Mouse (Mus musculus) hindbrain, embryonic 13.5 days (tissue): Measurements from ENCODE around the gene Zic2. TPM values are rescaled to one million over a fixed set of nuclear protein-coding genes. Genes with fewer than 3 reads are reported as not detected.

Experiments
- ATAC-seq: fragments of 200-750 bp; cut with Nextera tagmentation; 2 replicates; pipeline ENCODE4 v1.8.0; 2017; ENCODE audit warnings: moderate TSS enrichment; ENCODE audit not compliant: low FRiP score
- H3K27ac ChIP-seq: fragments of 300-500 bp; sonication (generic); 2 replicates; pipeline ENCODE4 v1.5.1; 2015; ENCODE audit warnings: inconsistent platforms, mild to moderate bottlenecking, moderate library complexity
- H3K27me3 ChIP-seq: fragments of 300-500 bp; sonication (generic); 2 replicates; pipeline ENCODE4 v1.6.1; 2015; ENCODE audit warnings: mild to moderate bottlenecking, inconsistent platforms
- H3K36me3 ChIP-seq: fragments of 300-500 bp; sonication (generic); 2 replicates; pipeline ENCODE4 v1.6.1; 2015; ENCODE audit warnings: mild to moderate bottlenecking, inconsistent platforms
- H3K4me1 ChIP-seq: fragments of 300-500 bp; sonication (generic); replicated peaks from 2 replicates; pipeline ENCODE4 v1.6.1; 2015; ENCODE audit warnings: inconsistent platforms
- H3K4me2 ChIP-seq: fragments of 300-500 bp; sonication (generic); 2 replicates; pipeline ENCODE4 v1.6.1; 2015; ENCODE audit warnings: inconsistent platforms, mild to moderate bottlenecking, moderate library complexity
- H3K4me3 ChIP-seq: fragments of 300-500 bp; sonication (generic); 2 replicates; pipeline ENCODE4 v1.5.1; 2015; ENCODE audit warnings: mild to moderate bottlenecking, inconsistent platforms
- H3K9ac ChIP-seq: fragments of 300-500 bp; sonication (generic); 2 replicates; pipeline ENCODE4 v1.6.1; 2015; ENCODE audit warnings: mild to moderate bottlenecking, inconsistent platforms
- H3K9me3 ChIP-seq: fragments of 300-500 bp; sonication (generic); 2 replicates; pipeline ENCODE4 v1.6.1; 2016; ENCODE audit warnings: inconsistent platforms
- WGBS: fragments of 180-500 bp; shearing (Covaris S2); methylation state at CpG from one replicate; pipeline ENCODE4 v1.1.7; 2015; 5-methylcytosine and 5-hydroxymethylcytosine counted together
- polyA plus RNA-seq: library from polyadenylated mRNA; unstranded; fragments of >200 nt; fragmentation: Nextera tagmentation; extraction: Ambion mirVana; gene quantifications from 2 replicates; pipeline ENCODE4 v1.2.1, GENCODE M21; 2015

Zic2 gene
- polyA plus RNA-seq, 1 experiment from 2014 or later, result 13.7 TPM

DNA sequence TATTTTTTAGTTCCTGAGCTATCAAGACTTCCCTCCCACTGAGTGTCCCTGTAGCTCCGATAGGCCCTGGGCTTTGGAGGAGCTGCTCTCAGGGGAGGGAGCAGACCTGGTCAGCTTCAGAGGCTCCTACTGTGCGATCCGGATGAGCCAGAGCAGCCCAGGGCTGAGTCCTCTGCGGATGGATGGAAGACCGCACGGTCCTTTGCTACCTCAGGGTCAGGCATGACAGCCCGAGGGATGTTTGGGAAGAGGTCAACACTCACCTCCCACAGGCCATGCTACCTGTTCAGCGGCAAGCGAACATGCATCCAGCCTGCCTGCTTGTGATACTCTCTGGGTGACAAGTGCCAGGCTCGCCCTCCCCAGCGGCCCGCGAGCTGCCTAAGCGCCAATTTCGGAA, 5.9 kb downstream of the Zic2 start:
- Histone ChIP-seq H3K4me3 (peak overlapping the region; percentile 58), H3K27ac (peak overlapping the region; percentile 81), H3K27me3 (peaks cover 78% of the 10 kb centered on the region), H3K9me3 (no peaks in the 10 kb centered on the region), H3K36me3 (no peaks in the 10 kb centered on the region; the same call in 1 of the 2 replicates), H3K4me1 (peaks cover 22% of the 10 kb centered on the region), H3K4me2 (peak overlapping the region; percentile 52), H3K9ac (peak overlapping the region; percentile 77)
- ATAC-seq, result no peak
- WGBS, result 7% methylated on average over 15 of the region's 15 CpGs

GRCm38 (mm10) chr14:122482081-122483023, 7.1 kb downstream of the Zic2 start:
- Histone ChIP-seq H3K4me1 (peaks cover 21% of the 10 kb centered on the region), H3K4me3 (peak overlapping the region; percentile 58), H3K36me3 (no peaks in the 10 kb centered on the region), H3K9ac (peak overlapping the region; percentile 77), H3K27me3 (peaks cover 82% of the 10 kb centered on the region), H3K9me3 (no peaks in the 10 kb centered on the region), H3K4me2 (peak overlapping the region; percentile 52), H3K27ac (peak overlapping the region; percentile 81)
- peak; percentile 35 for ATAC-seq
- WGBS, result 1% methylated on average over 38 of the region's 38 CpGs

DNA sequence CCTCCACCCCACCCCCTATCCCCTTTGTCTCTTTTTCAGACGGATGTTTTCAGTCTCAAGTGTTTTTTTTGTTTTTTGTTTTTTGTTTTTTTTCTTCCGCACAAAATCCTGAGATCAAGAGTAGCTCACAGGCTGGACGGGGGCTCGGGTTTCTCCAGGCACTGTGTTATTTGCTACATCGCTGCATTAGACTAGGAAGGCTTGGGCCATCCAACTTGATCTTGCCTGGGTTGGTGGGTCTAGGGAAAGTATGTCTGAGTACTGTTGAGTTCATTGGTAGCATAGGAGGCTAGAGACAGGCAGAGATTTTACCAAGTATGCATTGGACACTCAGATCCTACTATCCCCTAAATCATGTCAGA, 7.8 kb downstream of the Zic2 start:
- Histone ChIP-seq H3K9ac (peak overlapping the region; percentile 77), H3K27ac (peak overlapping the region; percentile 81), H3K4me2 (peak overlapping the region; percentile 52), H3K9me3 (no peaks in the 10 kb centered on the region), H3K27me3 (peaks cover 86% of the 10 kb centered on the region), H3K4me3 (peak overlapping the region; percentile 58), H3K36me3 (no peaks in the 10 kb centered on the region), H3K4me1 (peaks cover 21% of the 10 kb centered on the region)
- WGBS, result 2% methylated on average over 5 of the region's 5 CpGs
- no peak for ATAC-seq

- 5% methylated on average over 18 of the region's 18 CpGs for WGBS
- Histone ChIP-seq H3K36me3 (no peaks in the 10 kb centered on the region), H3K27ac (peak overlapping the region; percentile 81), H3K4me3 (peak overlapping the region; percentile 58; the same call in 1 of the 2 replicates), H3K4me1 (peaks cover 17% of the 10 kb centered on the region), H3K9ac (peak overlapping the region; percentile 44), H3K4me2 (peak overlapping the region; percentile 52), H3K27me3 (peaks cover 80% of the 10 kb centered on the region), H3K9me3 (no peaks in the 10 kb centered on the region)
- ATAC-seq, result no peak
Observed at GRCm38 (mm10) chr14:122483556-122484421, 8.6 kb downstream of the Zic2 start.

DNA sequence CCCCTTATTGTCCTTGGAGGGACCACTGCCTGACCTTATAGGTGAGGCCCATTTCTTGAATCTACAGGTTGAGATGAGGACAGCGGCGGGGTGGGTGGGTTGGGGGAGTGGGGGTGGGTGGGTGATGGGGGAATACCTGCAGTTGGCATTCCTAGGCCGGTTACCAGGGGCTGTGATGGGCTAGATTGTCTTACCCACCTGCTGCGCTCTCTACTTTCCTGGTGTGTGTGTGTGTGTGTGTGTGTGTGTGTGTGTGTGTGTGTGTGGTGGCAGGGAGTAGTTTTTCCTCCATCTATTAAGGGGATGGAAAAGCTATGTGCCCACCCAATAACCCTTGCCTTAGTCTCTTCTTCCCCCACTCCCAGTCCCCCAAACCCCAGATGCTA, 9.2 kb downstream of the Zic2 start:
- Histone ChIP-seq H3K36me3 (no peaks in the 10 kb centered on the region), H3K4me3 (peak overlapping the region; percentile 15; the same call in 1 of the 2 replicates), H3K4me1 (peaks cover 14% of the 10 kb centered on the region), H3K27ac (peak overlapping the region; percentile 48; the same call in 1 of the 2 replicates), H3K9ac (peak overlapping the region; percentile 44), H3K4me2 (peak overlapping the region; percentile 52), H3K9me3 (no peaks in the 10 kb centered on the region), H3K27me3 (peaks cover 81% of the 10 kb centered on the region)
- ATAC-seq, result no peak
- WGBS, result 14% methylated on average over 4 of the region's 4 CpGs

DNA sequence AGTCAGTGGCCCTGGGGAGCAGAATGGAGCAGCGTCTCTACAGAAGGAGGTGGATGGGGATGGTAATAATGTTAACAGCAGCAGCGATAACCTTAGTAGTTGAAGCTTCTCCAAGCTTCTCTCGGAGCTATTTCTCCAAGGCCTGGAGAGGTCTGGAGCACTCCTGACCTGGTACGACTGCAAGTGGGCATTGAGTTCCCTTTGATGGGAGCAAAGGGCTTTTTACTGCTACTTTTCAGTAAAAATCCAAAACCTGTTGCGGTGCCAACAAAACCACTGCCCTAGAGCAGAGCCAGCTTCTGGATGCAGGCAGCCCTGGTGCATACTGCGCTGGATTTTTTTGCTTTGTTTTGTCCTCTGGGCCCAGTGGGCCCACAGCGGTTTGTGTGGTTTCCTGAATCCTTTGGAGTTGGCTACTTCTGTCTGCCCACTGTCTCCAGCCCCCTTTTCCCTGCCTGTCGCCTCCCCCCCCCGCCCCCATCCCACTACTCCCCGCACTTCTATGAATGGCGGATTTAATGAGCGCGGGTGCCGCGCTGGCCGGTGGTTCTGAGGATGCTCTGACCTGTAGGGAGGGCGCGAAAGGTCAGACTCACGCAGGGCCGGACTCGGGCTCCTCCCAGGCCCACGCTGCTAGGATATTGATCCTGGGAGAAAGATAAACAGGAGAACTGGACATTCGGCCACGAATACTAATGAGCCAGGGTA, 9.8 kb downstream of the Zic2 start:
- H3K36me3 ChIP-seq, result no peaks in the 10 kb centered on the region
- ATAC-seq, result no peak
- H3K4me3 ChIP-seq, result peak overlapping the region; percentile 23; the same call in 1 of the 2 replicates
- H3K27ac ChIP-seq, result peak overlapping the region; percentile 41
- peak overlapping the region; percentile 16 for H3K9ac ChIP-seq
- H3K4me1 ChIP-seq, result peaks cover 14% of the 10 kb centered on the region
- H3K27me3 ChIP-seq, result peaks cover 84% of the 10 kb centered on the region
- H3K4me2 ChIP-seq, result peak overlapping the region; percentile 52
- 1% methylated on average over 24 of the region's 24 CpGs for WGBS
- H3K9me3 ChIP-seq, result no peaks in the 10 kb centered on the region

DNA sequence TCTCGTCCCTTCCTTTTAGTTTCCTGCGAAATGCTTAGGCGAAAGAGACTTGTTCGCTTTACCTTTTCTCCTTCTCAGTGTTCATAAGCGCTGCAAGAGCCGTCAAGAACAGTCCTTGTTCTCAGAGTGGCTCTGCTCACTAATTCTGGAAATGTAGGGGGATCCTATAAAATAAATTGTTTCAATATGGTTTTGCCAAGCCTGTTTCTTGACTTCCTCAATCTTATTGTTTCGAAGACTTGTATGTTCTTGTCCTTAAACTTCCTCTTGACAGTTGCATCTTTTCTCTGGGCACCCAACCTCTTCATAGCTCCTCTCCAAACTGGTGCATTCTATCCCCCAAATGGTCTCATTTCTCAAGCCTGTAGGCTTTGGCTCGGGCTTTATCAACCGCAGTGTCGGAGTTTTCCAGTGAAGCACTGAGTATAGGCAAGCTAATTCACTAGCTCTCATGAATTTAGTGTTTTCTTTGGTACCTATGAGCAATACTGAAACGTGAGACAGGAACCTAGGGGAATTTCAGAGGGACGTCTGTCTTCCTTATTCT, 10.5 kb downstream of the Zic2 start:
- H3K36me3 ChIP-seq, result no peaks in the 10 kb centered on the region
- peak overlapping the region; percentile 41; the same call in 1 of the 2 replicates for H3K27ac ChIP-seq
- H3K9me3 ChIP-seq, result no peaks in the 10 kb centered on the region
- ATAC-seq, result no peak
- WGBS, result 4% methylated on average over 12 of the region's 12 CpGs
- H3K9ac ChIP-seq, result peak overlapping the region; percentile 16
- H3K27me3 ChIP-seq, result peaks cover 84% of the 10 kb centered on the region
- H3K4me3 ChIP-seq, result peak overlapping the region; percentile 23; the same call in 1 of the 2 replicates
- H3K4me1 ChIP-seq, result peaks cover 19% of the 10 kb centered on the region
- H3K4me2 ChIP-seq, result peak overlapping the region; percentile 52

DNA sequence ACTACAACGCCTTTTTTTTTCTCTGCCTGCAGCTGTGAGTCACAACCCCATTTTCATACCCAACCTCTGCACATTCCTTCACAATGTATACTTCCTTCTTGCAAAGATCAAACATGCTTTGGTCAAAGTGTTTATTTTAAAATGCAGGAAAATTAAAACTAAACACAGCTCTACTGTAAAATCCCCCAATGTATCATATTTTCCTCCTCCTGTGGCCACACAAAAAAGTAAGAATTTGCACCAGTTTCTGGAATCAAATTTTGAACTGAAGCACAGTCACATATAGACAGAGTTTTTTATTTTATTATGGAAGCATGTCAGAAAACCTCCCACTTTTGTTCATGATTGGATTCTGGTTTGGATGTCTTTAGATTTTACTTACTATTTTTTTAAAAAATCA, 11.4 kb downstream of the Zic2 start:
- Histone ChIP-seq H3K4me1 (peaks cover 20% of the 10 kb centered on the region), H3K9ac (no peak overlapping the region), H3K36me3 (no peaks in the 10 kb centered on the region), H3K27ac (no peak overlapping the region), H3K4me2 (no peak overlapping the region), H3K4me3 (no peak overlapping the region), H3K27me3 (peaks cover 84% of the 10 kb centered on the region), H3K9me3 (no peaks in the 10 kb centered on the region)
- whole genome bisulfite sequencing, result 9% methylated on average over 1 of the region's 1 CpGs
- ATAC-seq, result no peak

- H3K4me1 ChIP-seq, result peaks cover 20% of the 10 kb centered on the region
- H3K4me2 ChIP-seq, result peak overlapping the region; percentile 7; the same call in 1 of the 2 replicates
- no peak overlapping the region; the same call in 1 of the 2 replicates for H3K27ac ChIP-seq
- H3K9ac ChIP-seq, result no peak overlapping the region
- no peaks in the 10 kb centered on the region for H3K36me3 ChIP-seq
- peaks cover 79% of the 10 kb centered on the region for H3K27me3 ChIP-seq
- ATAC-seq, result no peak
- H3K4me3 ChIP-seq, result no peak overlapping the region
- H3K9me3 ChIP-seq, result no peaks in the 10 kb centered on the region
- 5% methylated on average over 5 of the region's 5 CpGs for WGBS
Observed at GRCm38 (mm10) chr14:122487366-122487765, 12.1 kb downstream of the Zic2 start.

DNA sequence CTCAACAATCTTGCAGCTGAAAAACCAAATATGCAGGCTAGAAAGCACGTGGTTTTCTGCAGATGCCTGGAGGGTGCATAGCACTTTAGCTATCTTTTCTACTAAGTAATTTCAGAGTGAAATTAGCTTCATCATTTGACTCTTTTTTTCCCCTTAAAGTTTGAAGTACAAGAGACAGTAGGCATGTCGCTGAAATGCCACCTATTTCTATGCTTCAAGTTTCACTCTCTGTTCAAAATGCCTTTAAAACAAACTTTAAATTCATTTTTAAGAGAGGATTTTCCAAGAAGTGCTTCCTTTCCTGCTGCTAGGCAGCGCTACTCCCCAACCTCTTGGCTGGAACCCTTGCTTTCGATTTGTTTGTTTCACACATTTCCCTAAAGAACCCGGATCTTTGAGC, 13.8 kb downstream of the Zic2 start:
- H3K27ac ChIP-seq, result 0 out of 2 replicates have a peak overlapping the region, but pooled peaks have one; percentile 12

GRCm38 (mm10) chr14:122489686-122490414, 14.6 kb downstream of the Zic2 start:
- peaks cover 71% of the 10 kb centered on the region for H3K27me3 ChIP-seq
- no peak overlapping the region for H3K4me3 ChIP-seq
- 2% methylated on average over 12 of the region's 12 CpGs for WGBS
- H3K4me1 ChIP-seq, result peaks cover 13% of the 10 kb centered on the region
- no peak overlapping the region for H3K9ac ChIP-seq
- no peaks in the 10 kb centered on the region for H3K36me3 ChIP-seq
- H3K27ac ChIP-seq, result peak overlapping the region; percentile 31; the same call in 1 of the 2 replicates
- H3K9me3 ChIP-seq, result peaks cover 3% of the 10 kb centered on the region; the same call in 1 of the 2 replicates
- no peak for ATAC-seq
- H3K4me2 ChIP-seq, result peak overlapping the region; percentile 49

More for the DNA sequence above, 13.8 kb downstream of the Zic2 start:
- H3K36me3 ChIP-seq, result no peaks in the 10 kb centered on the region
- WGBS, result under 1% methylated on average over 5 of the region's 5 CpGs
- no peak overlapping the region for H3K4me3 ChIP-seq
- peaks cover 79% of the 10 kb centered on the region for H3K27me3 ChIP-seq
- 0 out of 2 replicates have a peak overlapping the region, but pooled peaks have one; percentile 21 for H3K4me2 ChIP-seq
- peaks cover 14% of the 10 kb centered on the region for H3K4me1 ChIP-seq
- peaks cover 3% of the 10 kb centered on the region; the same call in 1 of the 2 replicates for H3K9me3 ChIP-seq
- no peak for ATAC-seq
- no peak overlapping the region for H3K9ac ChIP-seq
